Mouse (Mus musculus): ENCODE measurements around the gene Nipal4.

DNA sequence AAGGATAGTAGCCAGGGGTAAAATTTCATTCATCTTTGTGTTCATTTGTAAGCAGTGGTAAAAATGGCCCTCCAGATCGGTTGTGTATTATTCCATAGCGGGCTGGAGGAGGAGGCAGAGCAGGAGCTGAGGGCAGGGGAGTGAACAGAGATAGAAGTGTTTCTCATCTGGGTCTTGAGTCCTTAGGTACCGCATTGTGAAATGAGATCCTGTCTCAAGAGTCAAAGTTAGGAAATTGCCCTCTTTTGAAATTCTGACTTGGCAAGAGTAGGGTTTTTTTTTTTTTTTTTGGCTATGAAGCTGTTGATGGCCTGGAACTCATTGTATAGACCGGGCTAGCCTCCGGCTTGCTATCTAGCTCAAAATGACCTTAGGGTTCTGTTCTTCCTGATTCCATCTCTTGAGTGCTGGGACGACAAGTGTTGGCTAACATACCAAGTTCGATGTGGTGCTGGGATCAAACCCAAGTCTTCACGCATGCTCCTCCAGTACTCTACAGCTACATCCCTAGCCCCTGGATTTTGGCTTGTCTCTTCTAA, 42.9 kb downstream of the Nipal4 start:
- no peak for TF ChIP-seq CTCF (IDR thresholded peaks at IDR 0.05)
- TF ChIP-seq POLR2A (IDR thresholded peaks at IDR 0.05; ENCODE audit: insufficient read depth, low read depth, low read length): no peak

Data from heart, adult 2 months (tissue).